Mouse (Mus musculus) brown adipose tissue, adult 24 weeks (tissue): ENCODE measurements at regions not wholly inside any gene's neighbourhood (a gene's known extent, or its start where the extent isn't known, plus 50 kb on each side); places are given as distances from the start of the nearest gene placed in this dataset.

ENCODE experiments used
- H3K27ac ChIP-seq: fragments of 200-500 bp; replicated peaks from 2 replicates; pipeline ENCODE4 v1.5.1; 2012; ENCODE audit warnings: low read depth, mild to moderate bottlenecking, low read length
- H3K4me1 ChIP-seq: fragments of 200-500 bp; 2 replicates; pipeline ENCODE4 v1.6.1; 2012; ENCODE audit warnings: low read length, mixed read lengths; ENCODE audit not compliant: control insufficient read depth, insufficient read depth, insufficient read length
- H3K4me3 ChIP-seq: fragments of 200-500 bp; 2 replicates; pipeline ENCODE4 v1.5.1; 2012; ENCODE audit warnings: low read depth, mild to moderate bottlenecking, low read length, moderate library complexity; ENCODE audit not compliant: insufficient read depth

GRCm38 (mm10) chr9:115624721-115625496 lies 284.3 kb upstream of the Gadl1 start:
- no peak overlapping the region for H3K4me3 ChIP-seq
- H3K4me1 ChIP-seq = no peaks in the 10 kb centered on the region; the same call in 1 of the 2 replicates
- no peak overlapping the region for H3K27ac ChIP-seq

DNA sequence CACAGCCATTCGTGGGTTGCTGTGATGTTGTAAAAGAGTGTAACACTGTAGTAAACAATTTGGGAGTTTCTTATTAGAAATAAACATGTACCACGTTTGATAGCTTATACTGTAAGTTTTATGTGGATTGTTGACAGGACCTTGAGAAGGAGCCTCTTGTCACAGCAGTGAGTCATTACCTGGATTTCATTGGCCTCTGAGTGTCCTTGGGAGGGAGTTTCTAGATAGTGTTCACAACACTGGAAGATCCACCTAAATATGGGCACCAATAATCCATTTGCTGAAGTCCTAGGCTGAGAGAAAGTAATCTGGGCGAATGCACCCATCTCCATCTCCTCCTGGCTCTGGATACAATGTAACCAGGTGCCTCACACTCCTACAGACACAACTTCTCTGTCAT lies 281.7 kb upstream of the Gadl1 start:
- Histone ChIP-seq H3K27ac (no peak overlapping the region), H3K4me1 (no peaks in the 10 kb centered on the region; the same call in 1 of the 2 replicates), H3K4me3 (no peak overlapping the region)

DNA sequence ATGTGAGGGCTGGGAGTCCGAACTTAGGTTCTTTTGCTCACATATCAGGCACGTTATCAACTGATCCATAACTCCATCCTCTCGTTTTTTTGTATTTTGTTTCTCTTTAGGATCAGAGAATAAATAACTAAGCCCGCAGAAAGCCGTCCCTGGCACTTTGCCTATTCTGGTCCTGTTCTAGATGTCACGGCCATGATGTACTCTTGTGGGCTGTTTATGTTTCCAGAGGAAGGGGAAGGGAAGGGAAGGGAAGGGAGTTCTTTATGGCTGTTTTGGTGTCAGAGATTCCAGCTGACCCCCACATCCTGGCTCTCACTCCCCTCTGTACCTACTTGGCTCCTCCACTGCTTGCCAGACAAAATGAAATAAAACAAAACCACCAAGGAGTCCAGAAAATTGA lies 272.1 kb upstream of the Gadl1 start:
- H3K4me3 ChIP-seq = no peak overlapping the region
- H3K27ac ChIP-seq = no peak overlapping the region
- no peaks in the 10 kb centered on the region for H3K4me1 ChIP-seq

GRCm38 (mm10) chr9:115640781-115641180 lies 268.5 kb upstream of the Gadl1 start:
- Histone ChIP-seq H3K4me3 (no peak overlapping the region), H3K4me1 (no peaks in the 10 kb centered on the region), H3K27ac (no peak overlapping the region)

- Histone ChIP-seq H3K4me1 (no peaks in the 10 kb centered on the region), H3K27ac (no peak overlapping the region), H3K4me3 (no peak overlapping the region)
Measured at GRCm38 (mm10) chr9:115642032-115642431, 267.2 kb upstream of the Gadl1 start.

- Histone ChIP-seq H3K27ac (no peak overlapping the region), H3K4me1 (no peaks in the 10 kb centered on the region), H3K4me3 (no peak overlapping the region)
Measured at GRCm38 (mm10) chr9:115644953-115645352, 264.3 kb upstream of the Gadl1 start.

GRCm38 (mm10) chr9:115646226-115646625 lies 263.0 kb upstream of the Gadl1 start:
- Histone ChIP-seq H3K4me3 (no peak overlapping the region), H3K4me1 (no peaks in the 10 kb centered on the region), H3K27ac (no peak overlapping the region)

- H3K4me1 ChIP-seq = no peaks in the 10 kb centered on the region
- H3K4me3 ChIP-seq = no peak overlapping the region
- H3K27ac ChIP-seq = no peak overlapping the region
Measured at GRCm38 (mm10) chr9:115651708-115652107, 257.5 kb upstream of the Gadl1 start.

DNA sequence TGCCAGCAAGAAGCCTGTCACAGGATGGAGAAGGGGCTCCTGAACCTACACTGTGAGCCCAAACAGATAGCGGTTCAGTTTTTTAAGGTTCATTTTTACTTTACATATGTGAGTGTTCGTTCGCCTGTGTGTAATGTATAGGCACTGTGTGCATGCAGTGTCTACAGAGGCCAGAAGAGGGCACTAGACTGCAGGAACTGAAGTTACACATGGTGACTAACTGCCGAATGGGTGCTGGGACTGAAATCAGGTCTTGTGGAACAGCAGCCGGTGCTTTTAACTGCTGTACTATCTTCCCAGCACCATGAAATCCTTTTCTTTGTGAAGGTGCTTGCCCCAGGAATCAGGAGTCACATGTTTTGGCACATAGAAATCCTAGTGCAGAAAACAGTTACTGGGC lies 256.1 kb upstream of the Gadl1 start:
- Histone ChIP-seq H3K27ac (no peak overlapping the region), H3K4me3 (no peak overlapping the region), H3K4me1 (no peaks in the 10 kb centered on the region)

DNA sequence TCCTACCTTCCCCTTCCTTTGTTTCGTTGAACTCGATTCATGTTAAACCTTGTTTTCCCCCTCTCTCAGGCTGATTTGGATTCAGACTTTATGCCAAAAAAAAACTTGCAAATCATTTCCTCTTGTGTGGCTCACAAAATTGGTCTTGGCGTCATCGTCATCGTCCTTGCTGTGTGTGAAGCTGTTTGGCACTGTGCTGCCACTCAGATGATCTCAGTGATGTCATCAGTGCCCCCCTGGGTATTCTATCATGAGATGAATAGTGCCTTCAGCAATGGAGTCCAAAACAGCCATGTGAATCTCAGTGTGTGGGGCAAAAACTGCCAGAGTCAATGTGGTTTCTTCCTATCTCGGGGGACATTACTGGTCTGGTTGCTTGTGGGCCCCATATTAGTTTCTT lies 254.3 kb upstream of the Gadl1 start:
- Histone ChIP-seq H3K4me3 (no peak overlapping the region), H3K27ac (no peak overlapping the region), H3K4me1 (no peaks in the 10 kb centered on the region)

DNA sequence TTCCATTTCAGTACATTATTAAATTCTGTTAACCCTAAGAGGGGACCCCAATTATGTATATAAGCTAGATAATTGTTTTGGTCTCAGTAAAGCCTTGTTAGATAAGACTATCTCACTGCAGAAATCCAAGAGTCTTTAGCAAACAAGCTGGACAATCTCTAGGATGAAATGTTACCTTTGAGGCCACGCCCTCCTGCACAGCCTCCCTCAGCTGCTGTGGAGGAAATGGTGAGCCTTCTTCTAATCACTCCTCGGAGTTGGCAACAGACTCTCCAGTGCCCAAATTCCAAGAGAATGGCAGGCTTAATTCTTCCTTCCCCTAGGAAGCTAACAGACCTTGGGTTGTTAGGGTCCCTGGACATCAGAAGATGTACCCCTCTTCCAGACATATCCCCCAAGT lies 252.7 kb upstream of the Gadl1 start:
- Histone ChIP-seq H3K27ac (no peak overlapping the region), H3K4me1 (no peaks in the 10 kb centered on the region), H3K4me3 (no peak overlapping the region)

- H3K4me1 ChIP-seq = no peaks in the 10 kb centered on the region
- no peak overlapping the region for H3K27ac ChIP-seq
- no peak overlapping the region for H3K4me3 ChIP-seq
Measured at GRCm38 (mm10) chr9:115656994-115657713, 252.1 kb upstream of the Gadl1 start.

GRCm38 (mm10) chr9:115658477-115658876 lies 250.8 kb upstream of the Gadl1 start:
- no peaks in the 10 kb centered on the region for H3K4me1 ChIP-seq
- no peak overlapping the region for H3K27ac ChIP-seq
- H3K4me3 ChIP-seq = no peak overlapping the region

- H3K4me1 ChIP-seq = no peaks in the 10 kb centered on the region
- H3K27ac ChIP-seq = no peak overlapping the region
- no peak overlapping the region for H3K4me3 ChIP-seq
Measured at GRCm38 (mm10) chr9:115660371-115660770, 248.9 kb upstream of the Gadl1 start.

DNA sequence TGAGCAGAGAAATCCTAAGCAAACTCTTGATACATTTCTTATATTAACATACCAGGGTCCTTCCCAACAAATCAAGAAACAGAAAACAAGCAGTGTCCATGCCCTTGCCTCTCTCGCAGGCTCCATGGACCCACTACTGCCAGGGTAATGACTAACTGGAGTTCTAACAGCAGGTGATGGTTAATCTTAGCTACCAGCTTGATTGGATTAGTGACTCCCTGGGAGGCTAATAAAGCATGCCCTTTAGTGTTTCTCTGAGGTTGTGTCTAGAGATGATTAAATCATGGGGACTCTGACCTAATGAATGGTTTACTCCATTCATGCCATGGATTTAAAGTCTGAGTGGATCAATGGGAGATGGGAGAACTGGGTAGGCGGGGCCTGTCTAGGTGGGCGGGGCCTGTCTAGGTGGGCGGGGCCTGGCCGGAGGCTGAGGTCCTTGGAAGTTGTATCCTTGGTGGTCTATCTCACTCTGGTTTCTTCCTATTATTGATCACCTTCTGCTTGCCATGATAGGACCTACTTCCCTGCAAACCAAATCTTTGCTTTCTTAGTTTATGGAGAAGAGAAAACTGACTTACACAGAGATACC lies 247.3 kb upstream of the Gadl1 start:
- Histone ChIP-seq H3K27ac (no peak overlapping the region), H3K4me3 (no peak overlapping the region), H3K4me1 (no peaks in the 10 kb centered on the region)
